Mouse (Mus musculus): ENCODE data around the gene Gnai1.

Gnai1 gene

DNA sequence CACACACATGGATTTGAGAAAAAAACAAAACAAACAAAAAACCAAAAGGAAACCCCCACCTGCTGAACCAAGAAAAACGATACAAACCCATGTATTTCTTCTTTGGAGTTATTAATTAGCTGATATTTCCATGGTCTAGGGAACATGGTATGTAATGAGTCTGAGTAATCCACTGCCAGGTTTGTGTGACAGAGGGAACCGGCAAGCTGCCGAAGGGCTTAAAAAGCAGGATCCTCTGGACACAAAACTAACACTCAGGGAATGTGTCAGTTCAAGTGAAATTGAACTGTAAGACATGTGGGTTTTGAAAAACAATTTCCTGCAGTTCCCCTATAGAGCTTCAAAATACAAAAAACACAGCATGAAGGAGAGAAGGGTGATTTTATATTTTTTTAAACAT is 72.1 kb downstream of the Gnai1 start:
- DNase-seq (ENCODE audit: low spot score in 2 of 2): no peak

DNA sequence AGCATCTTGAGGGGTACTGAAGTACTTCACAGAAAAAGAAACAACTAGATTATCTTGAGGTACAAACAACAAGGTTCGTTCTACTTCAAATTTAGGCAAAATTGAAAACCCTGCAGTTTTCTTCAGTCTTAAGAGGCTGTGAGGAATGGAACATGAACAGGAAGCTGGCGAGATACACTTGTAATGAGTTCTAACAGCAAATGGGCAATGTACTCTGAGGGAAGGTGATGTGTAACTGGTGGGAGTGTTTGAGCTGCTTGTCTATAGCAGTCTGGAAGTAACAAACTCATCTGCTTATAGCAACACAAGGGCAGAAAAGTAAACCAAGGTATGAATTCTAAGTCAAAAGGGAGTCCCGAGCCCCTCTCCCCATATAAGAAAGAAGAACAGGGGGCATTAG is 78.1 kb downstream of the Gnai1 start:
- DNase-seq (ENCODE audit: low spot score in 2 of 2): no peak

DNA sequence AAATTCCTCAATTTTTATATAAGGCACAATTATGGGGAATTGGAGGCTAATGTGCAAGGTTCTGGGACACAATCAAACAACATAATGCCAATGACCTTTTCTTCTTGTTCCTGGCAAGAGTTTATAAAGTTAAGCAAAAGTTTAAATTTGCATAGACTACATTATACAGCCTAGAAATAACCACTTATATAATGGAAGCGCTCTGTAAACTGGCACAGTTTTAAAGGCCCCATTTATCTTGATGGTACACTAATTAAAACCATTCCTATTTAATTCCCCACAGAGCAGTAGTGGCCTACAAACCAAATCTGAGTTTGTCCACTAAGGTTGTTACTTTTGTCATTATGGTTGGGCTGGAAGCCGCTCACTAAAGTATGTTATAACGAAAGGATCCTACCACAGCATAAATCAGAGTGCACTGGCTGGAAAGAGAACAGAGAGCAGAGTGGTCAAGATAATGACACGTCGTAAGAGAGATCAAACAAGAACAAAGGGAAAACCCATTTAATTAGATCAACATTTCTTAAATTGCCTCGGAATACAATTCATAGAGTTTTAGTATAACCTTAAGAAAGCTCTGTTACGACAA is 85.7 kb downstream of the Gnai1 start:
- DNase-seq (ENCODE audit: low spot score in 2 of 2): no peak

DNA sequence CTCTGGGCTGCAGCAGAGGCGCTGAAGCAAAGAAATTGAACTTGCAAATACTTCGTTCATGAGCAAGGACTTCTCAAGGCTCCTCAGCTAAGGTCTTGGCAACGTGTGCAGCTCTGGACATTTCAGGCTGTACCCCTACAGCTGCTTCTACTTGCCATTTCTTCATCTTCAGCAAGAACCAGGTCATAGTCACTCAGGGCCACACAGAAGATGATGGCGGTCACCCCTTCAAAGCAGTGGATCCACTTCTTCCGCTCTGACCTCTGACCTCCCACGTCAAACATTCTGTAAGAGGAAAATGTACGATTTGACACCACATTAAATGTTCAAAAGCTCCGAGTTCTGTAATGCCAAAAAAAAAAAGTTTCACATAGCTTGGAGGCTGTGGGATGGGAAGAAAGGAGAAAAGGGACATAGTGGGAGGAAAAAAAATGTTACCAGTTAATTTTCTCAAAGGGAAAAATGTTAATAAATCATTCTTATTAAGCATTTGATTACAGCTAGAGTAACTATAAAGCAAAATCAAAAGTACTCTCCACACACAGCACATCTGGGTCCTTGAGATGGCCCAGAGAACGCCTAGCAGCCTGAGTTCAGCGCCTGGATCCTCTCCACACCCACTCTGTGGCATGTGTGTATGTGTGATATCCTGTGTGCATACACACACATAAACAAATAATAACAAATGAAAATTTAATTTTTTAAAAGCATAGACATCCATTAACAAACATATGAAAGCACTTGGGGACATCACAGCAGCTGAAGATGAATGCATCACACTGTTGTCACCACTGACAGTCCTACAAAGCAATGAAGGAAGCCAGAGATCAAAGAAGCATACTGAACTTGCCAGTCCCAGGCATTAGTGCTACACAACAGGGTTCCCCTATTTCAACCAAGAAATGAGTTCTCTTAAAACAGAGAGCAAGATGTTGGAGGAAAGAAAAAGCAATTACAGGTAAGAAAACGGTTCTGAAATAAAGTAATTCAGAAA is 86.6 kb downstream of the Gnai1 start:
- no peak for DNase-seq (ENCODE audit: low spot score in 2 of 2)

DNA sequence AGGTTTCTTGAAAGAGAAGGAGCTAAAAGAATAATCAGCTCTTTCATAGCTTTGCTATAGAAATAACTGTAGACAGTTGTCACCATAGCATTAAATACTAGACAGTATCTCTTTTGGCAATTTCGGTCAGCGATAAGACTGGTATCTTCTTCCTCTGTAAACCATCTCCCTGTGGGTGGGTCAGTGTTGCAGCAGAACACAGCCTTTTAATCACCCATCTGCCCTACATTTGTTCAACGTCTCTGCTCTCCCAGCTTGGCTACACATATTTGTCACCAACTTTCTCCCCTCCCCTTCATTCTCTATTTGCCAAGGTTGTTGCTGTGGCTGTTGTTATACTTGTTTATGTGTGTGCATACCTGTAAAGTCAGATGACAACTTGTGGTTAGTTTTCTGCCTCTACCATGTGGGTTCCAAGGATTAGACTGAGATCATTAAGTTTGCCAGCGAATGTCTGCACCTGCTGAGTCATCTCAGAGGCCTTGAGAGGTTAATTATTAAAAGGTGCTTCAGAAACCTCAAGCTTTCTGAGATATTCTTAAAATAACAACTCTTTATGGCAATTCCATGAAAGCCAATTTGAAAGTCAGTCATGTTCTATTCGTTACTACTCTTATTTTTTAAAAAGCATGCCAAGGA is 109.7 kb downstream of the Gnai1 start:
- no peak for DNase-seq (ENCODE audit: low spot score in 2 of 2)

DNA sequence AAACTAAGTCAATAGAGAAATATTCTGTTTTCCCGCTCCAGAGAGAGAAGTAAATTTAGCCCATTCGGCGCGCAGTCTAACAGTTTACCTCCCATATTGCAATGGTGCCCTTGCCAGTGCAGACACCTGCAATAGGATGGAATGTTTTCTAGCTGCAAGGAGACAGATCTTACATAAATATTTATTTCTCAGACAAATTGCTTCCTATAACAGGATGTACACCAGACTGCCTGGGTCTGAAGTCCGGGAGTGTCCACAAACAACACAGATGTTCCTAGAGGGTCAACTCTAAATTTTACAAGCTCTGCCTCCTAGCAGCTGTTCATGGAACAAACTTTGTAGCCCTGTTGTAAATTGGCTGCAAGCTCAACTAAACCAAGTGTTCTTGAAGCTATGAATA is 111.0 kb downstream of the Gnai1 start:
- no peak for DNase-seq (ENCODE audit: low spot score in 2 of 2)

DNA sequence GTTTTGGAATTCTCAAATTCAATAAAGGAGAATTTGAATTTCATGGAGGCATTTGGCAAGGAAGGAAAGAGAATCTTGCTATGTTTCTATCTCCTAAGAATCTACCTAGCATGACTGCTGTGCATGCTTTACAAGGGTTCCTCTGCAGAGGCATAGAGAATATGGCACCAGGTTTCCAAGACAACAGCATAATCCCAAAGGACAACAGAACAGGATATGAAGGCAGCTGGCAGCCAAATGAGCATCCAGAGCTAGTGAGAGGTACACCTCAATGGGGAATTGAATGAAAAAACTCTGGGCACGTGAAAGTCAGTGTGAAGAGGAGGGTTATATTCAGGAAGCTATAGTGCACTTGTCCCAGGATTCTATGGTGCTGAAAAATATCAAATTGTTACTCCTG is 130.8 kb downstream of the Gnai1 start:
- DNase-seq (ENCODE audit: low spot score in 2 of 2): no peak

- no peak for DNase-seq (ENCODE audit: low spot score in 2 of 2)
Measured at GRCm38 (mm10) chr5:18228866-18229265, 131.3 kb downstream of the Gnai1 start.

DNA sequence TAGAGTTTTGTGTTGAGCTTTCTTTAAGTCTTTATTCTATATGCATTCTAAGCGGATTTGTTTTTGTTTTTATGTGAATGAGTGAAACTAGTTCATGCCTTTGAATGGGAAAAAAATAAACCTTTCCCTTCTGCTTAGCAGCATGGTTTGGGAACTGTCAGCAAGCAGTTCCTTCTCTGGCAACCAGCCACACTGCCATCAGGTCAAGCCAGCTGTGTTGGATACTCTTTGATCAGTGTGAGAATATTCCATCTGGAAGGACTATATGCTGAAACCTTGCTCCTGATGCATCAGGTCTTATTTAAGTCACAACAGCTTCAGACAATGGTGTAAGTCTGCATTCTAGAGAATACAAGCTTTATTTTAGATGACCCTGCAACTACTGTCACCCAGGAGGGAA is 139.3 kb downstream of the Gnai1 start:
- DNase-seq (ENCODE audit: low spot score in 2 of 2): no peak

- no peak for DNase-seq (ENCODE audit: low spot score in 2 of 2)
Measured at GRCm38 (mm10) chr5:18218292-18218691, 141.9 kb downstream of the Gnai1 start.

- no peak for DNase-seq (ENCODE audit: low spot score in 2 of 2)
Measured at GRCm38 (mm10) chr5:18217856-18218255, 142.3 kb downstream of the Gnai1 start.

Measured in urinary bladder, postnatal 36 days (tissue).